Mouse (Mus musculus) CD8-positive naive resting alpha-beta T cell, adult 2 months (primary cell): ENCODE measurements around the gene Coq3.

Source experiments
- DNase-seq, 2 experiments: peaks; one replicate each; pipeline ENCODE4 v3.0.0; 2022; ENCODE audit warnings: low read depth in 2 of 2, low spot score in 2 of 2

The Coq3 gene

GRCm38 (mm10) chr4:21879565-21880220, at the start of gene Coq3:
Gene Coq3, plus strand, starts transcription at chr4:21879673.
- DNase-seq, result peak; percentile 73 to 75

GRCm38 (mm10) chr4:21832844-21833243, 46.6 kb upstream of the Coq3 start:
- DNase-seq, result no peak

GRCm38 (mm10) chr4:21847481-21848286, 31.8 kb upstream of the Coq3 start, which contains the start of gene Pnisr:
Gene Pnisr, plus strand, starts transcription at chr4:21847583.
- DNase-seq, result peak; percentile 89 to 91

- peak; percentile 78 to 84 for DNase-seq
Measured at GRCm38 (mm10) chr4:21848287-21848630, 31.2 kb upstream of the Coq3 start.

GRCm38 (mm10) chr4:21857481-21857880, 22.0 kb upstream of the Coq3 start:
- no peak for DNase-seq

GRCm38 (mm10) chr4:21865226-21865625, 14.2 kb upstream of the Coq3 start:
- DNase-seq, result no peak

GRCm38 (mm10) chr4:21878776-21879175, 697 bp upstream of the Coq3 start:
- no peak for DNase-seq

GRCm38 (mm10) chr4:21882806-21883205, 3.3 kb downstream of the Coq3 start:
- no peak for DNase-seq

- no peak for DNase-seq
Measured at GRCm38 (mm10) chr4:21885831-21886230, 6.4 kb downstream of the Coq3 start.

GRCm38 (mm10) chr4:21930971-21931771, 51.7 kb downstream of the Coq3 start, which contains the start of gene Faxc:
Gene Faxc, plus strand, starts transcription at chr4:21931329.
- no peak for DNase-seq

- DNase-seq, result no peak
Measured at GRCm38 (mm10) chr4:21931772-21932630, 52.5 kb downstream of the Coq3 start.

- DNase-seq, result no peak
Measured at GRCm38 (mm10) chr4:21935378-21935777, 55.9 kb downstream of the Coq3 start.

GRCm38 (mm10) chr4:21936424-21936823, 57.0 kb downstream of the Coq3 start:
- DNase-seq, result no peak

GRCm38 (mm10) chr4:21937890-21938289, 58.4 kb downstream of the Coq3 start:
- DNase-seq, result no peak

GRCm38 (mm10) chr4:21944672-21945071, 65.2 kb downstream of the Coq3 start:
- no peak for DNase-seq

GRCm38 (mm10) chr4:21951444-21951843, 72.0 kb downstream of the Coq3 start:
- DNase-seq, result no peak

- DNase-seq, result no peak
Measured at GRCm38 (mm10) chr4:21952255-21952654, 72.8 kb downstream of the Coq3 start.

- no peak for DNase-seq
Measured at GRCm38 (mm10) chr4:21957570-21958321, 78.3 kb downstream of the Coq3 start.
